Mouse (Mus musculus): Measurements from ENCODE around the gene Fam229a.
A peak's percentile ranks its signal among the peaks of the same experiment; 100 is the strongest.
"Not testable (repeated sequence)": the region's sequence is repeated elsewhere in the genome, so short reads cannot be mapped to it uniquely, and the experiment has no call there.

The Fam229a gene

DNA sequence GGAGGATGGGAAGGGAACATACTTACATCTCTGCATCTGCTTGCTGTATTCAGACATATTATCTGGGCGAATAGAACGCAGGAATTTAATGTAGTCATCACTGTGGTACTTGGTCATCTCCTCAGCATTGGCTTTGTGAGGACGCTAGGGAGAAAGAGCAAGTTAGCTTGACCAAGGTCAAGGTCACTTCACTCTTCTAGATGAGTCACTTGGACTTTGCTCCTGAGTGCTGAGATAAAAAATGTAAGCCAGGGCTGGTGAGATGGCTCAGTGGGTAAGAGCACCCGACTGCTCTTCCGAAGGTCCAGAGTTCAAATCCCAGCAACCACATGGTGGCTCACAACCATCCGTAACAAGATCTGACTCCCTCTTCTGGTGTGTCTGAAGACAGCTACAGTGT lies 37.9 kb downstream of the Fam229a start:
- not testable (repeated sequence) for DNase-seq

DNA sequence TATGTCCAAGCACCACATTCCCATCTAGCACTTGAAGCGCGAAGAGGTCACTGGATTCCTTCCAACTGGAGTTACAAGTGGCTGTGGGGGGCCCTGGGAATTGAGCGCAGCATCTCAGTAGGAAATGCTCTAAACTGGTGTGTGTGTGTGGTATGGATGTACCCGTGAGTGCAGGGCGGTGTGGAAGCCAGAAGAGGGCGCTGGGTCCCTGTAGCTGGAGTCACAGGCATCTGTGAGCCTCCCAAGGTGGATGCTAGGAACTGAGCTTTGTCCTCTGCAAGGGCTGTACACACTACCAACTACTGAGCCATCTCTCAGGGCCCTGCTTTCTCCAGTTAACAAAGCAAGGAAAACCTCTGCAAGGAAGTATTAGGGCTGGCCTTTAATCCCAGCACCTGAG lies 49.0 kb downstream of the Fam229a start:
- peak; percentile 25 for DNase-seq

Data from lung, postnatal 14 days (tissue).